Mouse (Mus musculus) hindbrain, embryonic 14.5 days (tissue): ENCODE results near the gene Mcm8. TPM values are rescaled to one million over a fixed set of nuclear protein-coding genes. Genes with fewer than 3 reads are reported as not detected.

ENCODE experiments used
- ATAC-seq: fragments of 200-750 bp; cut with Nextera tagmentation; 2 replicates; pipeline ENCODE4 v1.8.0; 2017; ENCODE audit warnings: moderate number of reproducible peaks, mild to moderate bottlenecking, moderate TSS enrichment, moderate library complexity; ENCODE audit not compliant: low FRiP score
- DNase-seq: peaks from one replicate; pipeline ENCODE4 v3.0.0-alpha.2; 2015; ENCODE audit warnings: low spot score
- H3K27ac ChIP-seq: fragments of 300-500 bp; sonication (generic); 2 replicates; pipeline ENCODE4 v1.5.1; 2014; ENCODE audit warnings: mild to moderate bottlenecking, moderate library complexity
- H3K27me3 ChIP-seq: fragments of 300-500 bp; sonication (generic); 2 replicates; pipeline ENCODE4 v1.6.1; 2014; ENCODE audit warnings: mild to moderate bottlenecking, low read length, mixed read lengths; ENCODE audit not compliant: control insufficient read depth, insufficient read depth
- H3K36me3 ChIP-seq: fragments of 300-500 bp; sonication (generic); replicated peaks from 2 replicates; pipeline ENCODE4 v1.6.1; 2014; ENCODE audit not compliant: control insufficient read depth, insufficient read depth
- H3K4me1 ChIP-seq: fragments of 300-500 bp; sonication (generic); replicated peaks from 2 replicates; pipeline ENCODE4 v1.6.1; 2014; ENCODE audit warnings: antibody characterized with exemption, low read length, mixed read lengths; ENCODE audit not compliant: control insufficient read depth, insufficient read depth
- H3K4me2 ChIP-seq: fragments of 300-500 bp; sonication (generic); replicated peaks from 2 replicates; pipeline ENCODE4 v1.6.1; 2014; ENCODE audit warnings: mild to moderate bottlenecking, moderate library complexity
- H3K4me3 ChIP-seq: fragments of 300-500 bp; sonication (generic); replicated peaks from 2 replicates; pipeline ENCODE4 v1.5.1; 2014; ENCODE audit warnings: mild to moderate bottlenecking, low read length
- H3K9ac ChIP-seq: fragments of 300-500 bp; sonication (generic); 2 replicates; pipeline ENCODE4 v1.6.1; 2014
- H3K9me3 ChIP-seq: fragments of 300-500 bp; sonication (generic); 2 replicates; pipeline ENCODE4 v1.6.1; 2016; ENCODE audit warnings: low read length; ENCODE audit not compliant: control insufficient read depth
- whole genome bisulfite sequencing: fragments of 180-500 bp; shearing (Covaris S2); extraction: QIAGEN DNeasy Blood & Tissue Kit; methylation state at CpG from one replicate; pipeline ENCODE4 v1.1.7; 2014; 5-methylcytosine and 5-hydroxymethylcytosine counted together
- polyA plus RNA-seq: library from polyadenylated mRNA; unstranded; fragments of >200 nt; fragmentation: Nextera tagmentation; extraction: Ambion mirVana; gene quantifications from 2 replicates; pipeline ENCODE4 v1.2.1, GENCODE M21; 2014

Gene Mcm8
- polyA plus RNA-seq, 1 experiment from 2014 or later = 6.6 TPM

DNA sequence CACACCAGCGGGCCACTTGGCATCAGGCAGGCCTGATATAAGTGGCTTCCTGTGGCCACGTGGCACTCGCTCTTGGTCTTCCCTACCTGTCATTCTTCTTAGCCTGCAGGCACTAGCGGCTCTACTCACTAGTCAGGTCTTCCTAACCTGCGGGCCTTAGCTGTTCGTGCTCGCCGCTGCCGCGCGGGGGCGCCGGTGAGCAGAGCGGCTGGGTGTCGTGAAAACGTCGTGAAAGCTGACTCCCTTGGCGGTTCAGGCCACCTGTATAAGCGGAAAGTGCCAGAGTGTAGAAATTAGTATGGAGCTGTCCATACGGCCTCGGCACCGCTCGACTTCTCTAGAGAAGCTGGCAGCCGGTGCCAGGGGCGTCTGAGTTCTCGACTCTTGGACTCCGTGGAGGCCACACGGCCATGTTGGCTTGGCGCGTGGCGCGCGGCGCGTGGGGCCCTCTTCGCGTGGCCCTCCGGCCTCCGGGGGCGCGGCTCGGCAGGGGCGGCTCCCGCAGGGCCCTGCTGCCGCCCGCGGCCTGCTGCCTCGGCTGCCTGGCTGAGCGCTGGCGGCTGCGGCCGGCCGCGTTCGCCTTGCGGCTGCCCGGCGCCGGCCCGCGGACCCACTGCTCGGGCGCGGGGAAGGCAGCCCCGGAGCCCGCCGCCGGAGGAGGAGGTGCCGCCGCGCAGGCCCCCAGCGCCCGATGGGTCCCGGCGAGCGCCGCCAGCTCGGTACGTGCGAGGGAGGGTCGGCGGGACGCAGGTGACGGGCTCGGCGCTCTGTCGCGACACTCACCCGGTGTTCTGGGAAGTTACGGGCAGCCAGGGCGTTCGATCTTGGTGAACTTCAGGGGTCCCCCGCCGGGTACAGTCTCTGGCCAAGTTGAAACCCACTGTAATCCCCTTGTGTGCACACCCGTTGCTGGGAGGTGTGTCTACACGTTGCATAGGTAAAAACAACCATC lies 30.7 kb downstream of the Mcm8 start, which contains the start of gene Crls1:
Gene Crls1, plus strand, starts transcription at position 260 of the 952 bp plus-strand sequence.
- peaks cover 15% of the 10 kb centered on the region for H3K36me3 ChIP-seq
- DNase-seq (peak; percentile 98), ATAC-seq (peak; percentile 95)
- peak within 1 kb of the TSS; percentile 87 for H3K4me3 ChIP-seq
- H3K4me2 ChIP-seq = peak within 1 kb of the TSS; percentile 82
- H3K27ac ChIP-seq = peak within 1 kb of the TSS; percentile 58
- no peaks in the 10 kb centered on the region for H3K27me3 ChIP-seq
- H3K4me1 ChIP-seq = peaks cover 15% of the 10 kb centered on the region
- peak within 1 kb of the TSS; percentile 82 for H3K9ac ChIP-seq
- no peaks in the 10 kb centered on the region for H3K9me3 ChIP-seq
- under 1% methylated on average over 90 of the region's 96 CpGs for WGBS

DNA sequence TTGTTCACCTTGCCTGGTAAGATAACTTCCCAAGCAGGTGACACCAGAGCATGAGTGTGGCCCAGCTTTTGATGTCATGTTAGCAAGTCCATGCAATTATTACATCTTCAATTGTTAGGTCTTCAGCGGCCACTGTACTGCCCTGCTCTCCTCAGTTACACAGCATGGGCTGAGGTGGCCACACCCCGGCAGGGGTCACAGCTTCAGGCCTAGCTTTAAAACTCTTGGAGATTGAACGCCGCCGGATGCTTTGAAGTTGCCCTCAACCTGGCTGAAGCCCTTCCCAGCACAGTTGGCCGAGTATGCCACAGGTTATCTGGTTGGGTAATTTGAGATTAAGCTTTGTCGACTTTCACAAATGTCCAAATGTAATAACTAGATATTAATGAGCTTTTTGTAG lies 31.6 kb downstream of the Mcm8 start:
- Histone ChIP-seq H3K36me3 (peaks cover 15% of the 10 kb centered on the region), H3K9me3 (no peaks in the 10 kb centered on the region), H3K4me3 (peak overlapping the region; percentile 87), H3K9ac (peak overlapping the region; percentile 82), H3K4me1 (peaks cover 15% of the 10 kb centered on the region), H3K27ac (no peak overlapping the region), H3K4me2 (peak overlapping the region; percentile 82), H3K27me3 (no peaks in the 10 kb centered on the region)
- DNase-seq (no peak), ATAC-seq (no peak)
- WGBS = 55% methylated on average over 7 of the region's 7 CpGs

DNA sequence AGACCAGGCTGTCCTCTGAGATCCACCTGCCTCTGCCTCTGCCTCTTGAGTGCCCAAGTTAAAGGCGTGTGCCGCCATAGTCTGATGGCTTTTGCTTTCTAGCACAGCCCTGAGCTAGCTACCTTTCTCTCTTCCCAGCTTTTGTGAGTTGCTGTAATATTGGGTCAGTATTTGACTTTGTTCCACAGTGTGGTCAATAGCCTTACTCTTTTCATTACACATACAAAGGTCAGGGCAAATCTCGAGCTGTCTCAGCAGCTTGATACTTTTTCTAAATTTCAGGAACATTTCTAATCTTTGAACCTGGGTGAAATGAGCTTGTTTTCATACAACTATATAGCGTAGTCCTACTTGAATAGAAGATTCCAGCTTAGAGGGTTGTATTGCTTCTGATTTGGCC lies 32.4 kb downstream of the Mcm8 start:
- no peak overlapping the region for H3K9ac ChIP-seq
- H3K36me3 ChIP-seq = peaks cover 18% of the 10 kb centered on the region
- no peaks in the 10 kb centered on the region for H3K9me3 ChIP-seq
- no peak overlapping the region for H3K4me3 ChIP-seq
- peak overlapping the region; percentile 82 for H3K4me2 ChIP-seq
- ATAC-seq (no peak), DNase-seq (no peak)
- no peak overlapping the region for H3K27ac ChIP-seq
- WGBS = 94% methylated on average over 4 of the region's 4 CpGs
- peaks cover 15% of the 10 kb centered on the region for H3K4me1 ChIP-seq
- H3K27me3 ChIP-seq = no peaks in the 10 kb centered on the region

DNA sequence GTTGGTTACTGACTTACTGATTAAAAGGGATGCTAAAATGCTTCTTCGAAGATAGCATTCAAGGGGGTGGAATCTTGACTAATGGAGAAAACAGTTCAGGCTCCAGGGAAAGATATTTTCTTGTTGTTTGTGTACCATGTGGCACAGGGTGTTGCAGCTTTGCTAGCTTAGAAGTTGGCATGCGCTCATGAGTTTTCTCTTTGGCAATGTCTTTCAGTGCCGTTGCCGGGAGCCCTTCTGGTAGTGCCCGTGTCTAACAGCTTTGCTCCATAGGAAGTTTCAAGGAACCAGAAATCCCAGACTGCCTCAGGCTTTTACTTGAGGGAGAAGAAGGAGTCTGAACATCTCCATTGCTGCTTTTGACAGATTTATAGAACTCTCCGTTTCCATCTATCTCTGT lies 33.2 kb downstream of the Mcm8 start:
- no peak for DNase-seq
- Histone ChIP-seq H3K27ac (no peak overlapping the region), H3K4me2 (no peak overlapping the region), H3K9ac (no peak overlapping the region), H3K4me1 (peaks cover 15% of the 10 kb centered on the region), H3K9me3 (no peaks in the 10 kb centered on the region), H3K4me3 (no peak overlapping the region), H3K36me3 (peaks cover 18% of the 10 kb centered on the region), H3K27me3 (no peaks in the 10 kb centered on the region)
- ATAC-seq = no peak
- WGBS = 86% methylated on average over 6 of the region's 6 CpGs

DNA sequence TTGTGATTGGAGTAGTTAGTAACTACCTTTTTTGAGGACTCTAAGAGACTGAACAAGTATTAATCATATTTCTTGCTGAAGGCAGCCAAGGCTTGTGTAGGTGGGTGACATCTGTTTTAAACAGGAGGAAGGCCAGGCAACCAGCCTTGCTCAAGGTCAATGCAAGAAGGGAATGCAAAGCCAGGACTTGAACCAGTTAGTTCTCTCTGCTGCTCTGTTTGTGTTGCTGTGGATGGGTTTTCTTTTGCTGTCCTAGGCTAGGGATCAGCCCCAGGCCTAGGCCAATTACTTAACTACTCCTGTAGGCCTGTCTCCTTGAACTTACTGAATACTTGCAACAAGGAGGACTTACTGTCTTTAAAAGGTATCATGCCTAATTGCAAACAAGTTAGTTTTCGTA lies 37.1 kb downstream of the Mcm8 start:
- H3K4me3 ChIP-seq = no peak overlapping the region
- H3K4me1 ChIP-seq = peaks cover 7% of the 10 kb centered on the region
- H3K9me3 ChIP-seq = no peaks in the 10 kb centered on the region
- DNase-seq = no peak
- WGBS = 97% methylated on average over 1 of the region's 1 CpGs
- no peak overlapping the region for H3K4me2 ChIP-seq
- no peaks in the 10 kb centered on the region for H3K27me3 ChIP-seq
- H3K27ac ChIP-seq = no peak overlapping the region
- H3K9ac ChIP-seq = no peak overlapping the region
- ATAC-seq = no peak
- peaks cover 21% of the 10 kb centered on the region for H3K36me3 ChIP-seq

DNA sequence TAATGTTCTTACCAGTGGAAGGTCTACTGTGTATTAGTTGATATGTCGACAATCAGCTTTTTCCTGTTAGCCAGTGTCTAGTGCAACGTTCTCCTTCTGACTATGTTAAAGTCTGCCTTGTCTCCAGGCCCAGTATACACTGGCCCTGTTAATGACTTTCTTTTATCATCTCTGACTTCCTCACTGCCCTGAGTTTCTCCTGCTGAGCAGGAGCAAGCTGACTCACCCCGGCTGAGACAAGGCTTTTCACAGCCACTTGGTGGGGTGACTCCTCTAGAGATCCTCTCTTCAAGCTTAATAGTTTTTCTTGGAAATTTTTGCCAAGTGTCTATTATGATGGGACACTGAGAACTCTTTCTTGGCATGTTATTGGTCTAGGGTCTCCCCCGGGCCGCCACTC lies 40.4 kb downstream of the Mcm8 start:
- no peaks in the 10 kb centered on the region for H3K27me3 ChIP-seq
- peaks cover 10% of the 10 kb centered on the region; the same call in 1 of the 2 replicates for H3K36me3 ChIP-seq
- DNase-seq (no peak), ATAC-seq (no peak)
- no peak overlapping the region for H3K27ac ChIP-seq
- no peak overlapping the region for H3K4me2 ChIP-seq
- H3K4me3 ChIP-seq = no peak overlapping the region
- no peaks in the 10 kb centered on the region for H3K4me1 ChIP-seq
- no peak overlapping the region for H3K9ac ChIP-seq
- WGBS = 91% methylated on average over 5 of the region's 5 CpGs
- H3K9me3 ChIP-seq = no peaks in the 10 kb centered on the region

DNA sequence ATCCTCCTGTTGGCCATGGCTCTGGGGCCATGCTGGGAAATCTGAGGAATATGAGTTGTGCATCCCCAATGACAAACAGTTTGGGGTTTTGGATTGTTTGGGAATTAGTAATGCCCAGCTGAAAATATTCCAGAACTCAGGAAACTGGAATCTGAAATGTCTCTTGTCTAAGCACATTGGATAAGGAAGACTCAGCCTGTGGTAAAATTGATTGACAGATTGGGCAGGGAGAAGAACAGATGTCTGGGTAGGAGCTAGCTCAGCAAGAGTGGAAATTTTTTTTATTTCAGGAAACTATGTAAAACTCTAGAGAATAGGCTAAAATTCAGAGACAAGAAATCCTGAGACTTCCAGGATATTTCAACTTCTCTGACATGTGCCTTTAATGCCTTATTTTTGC lies 44.5 kb downstream of the Mcm8 start:
- Histone ChIP-seq H3K4me2 (no peak overlapping the region), H3K27me3 (no peaks in the 10 kb centered on the region), H3K9ac (no peak overlapping the region), H3K9me3 (no peaks in the 10 kb centered on the region), H3K27ac (no peak overlapping the region), H3K36me3 (peaks cover 16% of the 10 kb centered on the region), H3K4me3 (no peak overlapping the region), H3K4me1 (no peaks in the 10 kb centered on the region)
- DNase-seq (no peak), ATAC-seq (no peak)

DNA sequence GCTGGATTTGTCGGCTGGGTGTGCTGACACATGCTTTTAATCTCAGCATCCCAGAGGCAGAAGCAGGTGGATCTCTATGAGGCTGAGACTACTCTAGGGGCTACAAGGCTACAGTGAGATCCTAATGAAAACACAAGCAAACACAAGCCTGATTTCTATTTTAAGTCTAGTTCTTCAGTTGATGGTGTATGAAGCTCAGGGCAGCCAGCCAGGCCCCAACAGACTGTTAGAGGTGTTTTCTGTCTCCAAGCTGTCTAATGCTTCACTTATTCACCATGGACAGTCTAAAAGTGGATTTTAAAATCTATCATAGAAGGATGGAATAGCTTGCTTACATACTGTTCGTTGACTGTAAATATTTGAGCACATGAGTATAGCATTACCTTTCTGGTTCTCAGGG lies 45.5 kb downstream of the Mcm8 start:
- no peak overlapping the region for H3K4me3 ChIP-seq
- ATAC-seq = no peak
- no peak overlapping the region for H3K4me2 ChIP-seq
- 95% methylated on average over 2 of the region's 2 CpGs for WGBS
- no peak for DNase-seq
- no peaks in the 10 kb centered on the region for H3K4me1 ChIP-seq
- H3K36me3 ChIP-seq = peaks cover 24% of the 10 kb centered on the region
- no peak overlapping the region for H3K27ac ChIP-seq
- no peaks in the 10 kb centered on the region for H3K27me3 ChIP-seq
- H3K9ac ChIP-seq = no peak overlapping the region
- H3K9me3 ChIP-seq = no peaks in the 10 kb centered on the region

DNA sequence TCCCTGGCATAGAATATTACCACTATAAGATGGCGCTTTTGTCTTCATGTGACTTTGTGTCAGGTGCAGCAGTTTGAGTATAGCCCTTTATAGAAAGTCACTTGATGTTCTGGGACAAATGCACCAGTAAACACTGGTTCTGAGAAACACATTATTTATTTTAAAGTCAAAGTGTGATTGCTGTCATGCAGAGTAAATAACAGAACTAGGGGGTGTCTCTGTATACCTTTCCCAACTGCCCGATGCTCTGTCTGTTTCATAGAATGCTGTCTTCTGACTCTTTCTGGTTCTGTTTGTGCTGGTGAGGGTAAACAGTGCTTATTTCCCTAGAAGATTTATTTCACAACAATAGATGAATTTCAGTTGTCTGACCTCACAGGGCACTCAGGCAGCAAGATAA lies 47.4 kb downstream of the Mcm8 start:
- 96% methylated on average over 2 of the region's 2 CpGs for WGBS
- no peaks in the 10 kb centered on the region for H3K4me1 ChIP-seq
- H3K27ac ChIP-seq = no peak overlapping the region
- DNase-seq (no peak), ATAC-seq (no peak)
- peaks cover 34% of the 10 kb centered on the region for H3K36me3 ChIP-seq
- no peak overlapping the region for H3K4me2 ChIP-seq
- no peaks in the 10 kb centered on the region for H3K27me3 ChIP-seq
- H3K9ac ChIP-seq = no peak overlapping the region
- H3K9me3 ChIP-seq = no peaks in the 10 kb centered on the region
- no peak overlapping the region for H3K4me3 ChIP-seq
